Mouse (Mus musculus) megakaryocyte, embryonic 14.5 days (primary cell): ENCODE results near the gene Rps6kb1.

Experiments
- FLI1 ChIP-seq: IDR thresholded peaks from 2 replicates; pipeline ENCODE4 v1.6.1; 2012; ENCODE audit warnings: low read length, inconsistent platforms, mixed read lengths
- GATA1 ChIP-seq: IDR thresholded peaks from 3 replicates; pipeline ENCODE4 v1.6.1; 2012; ENCODE audit warnings: mixed read lengths, low read length, inconsistent platforms, borderline replicate concordance

DNA sequence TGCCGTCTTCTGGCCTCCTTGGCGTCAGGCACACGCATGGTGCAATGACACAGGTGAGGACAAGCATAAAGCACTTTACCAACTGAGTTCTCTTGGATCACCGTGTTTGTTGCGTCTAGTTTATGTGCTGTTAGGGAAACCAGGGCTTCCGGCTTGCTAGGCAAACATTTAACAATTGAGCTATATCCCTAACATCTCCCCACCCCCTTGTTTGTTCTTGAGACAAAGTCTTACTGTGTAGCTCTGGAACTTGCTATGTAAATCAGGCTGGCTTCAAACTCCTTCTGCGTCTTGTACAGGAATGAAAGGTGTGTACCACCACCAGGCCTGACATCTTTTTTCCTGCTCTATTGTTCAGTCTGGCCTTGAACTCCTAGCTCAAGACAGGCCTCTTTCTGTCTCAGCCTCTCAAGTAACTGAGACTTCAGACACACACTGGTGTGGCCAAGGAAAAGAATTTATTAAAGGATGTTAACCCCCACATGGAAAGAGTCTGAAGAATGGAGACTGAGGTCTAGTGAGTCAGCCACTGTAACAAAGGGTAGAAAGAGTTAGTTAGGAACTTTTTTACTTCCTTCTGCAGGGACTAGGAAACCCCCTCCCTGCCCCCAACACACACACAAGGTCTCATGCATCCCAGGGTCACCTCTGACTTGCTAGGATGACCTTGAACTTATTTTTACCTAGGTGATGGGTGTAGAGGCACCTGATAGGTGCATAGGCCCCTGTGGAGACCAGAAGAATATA, 31.2 kb upstream of the Rps6kb1 start:
- no peak for TF ChIP-seq FLI1
- TF ChIP-seq GATA1 = no peak
